Mouse (Mus musculus) kidney, adult 18-20 months (tissue): ENCODE measurements around the gene Ston2.

ENCODE experiments used
- DNase-seq: peaks from one replicate; pipeline ENCODE4 v3.0.0; 2021

Ston2 gene

GRCm38 (mm10) chr12:91654399-91655122 is 133.6 kb downstream of the Ston2 start:
- DNase-seq, result no peak

DNA sequence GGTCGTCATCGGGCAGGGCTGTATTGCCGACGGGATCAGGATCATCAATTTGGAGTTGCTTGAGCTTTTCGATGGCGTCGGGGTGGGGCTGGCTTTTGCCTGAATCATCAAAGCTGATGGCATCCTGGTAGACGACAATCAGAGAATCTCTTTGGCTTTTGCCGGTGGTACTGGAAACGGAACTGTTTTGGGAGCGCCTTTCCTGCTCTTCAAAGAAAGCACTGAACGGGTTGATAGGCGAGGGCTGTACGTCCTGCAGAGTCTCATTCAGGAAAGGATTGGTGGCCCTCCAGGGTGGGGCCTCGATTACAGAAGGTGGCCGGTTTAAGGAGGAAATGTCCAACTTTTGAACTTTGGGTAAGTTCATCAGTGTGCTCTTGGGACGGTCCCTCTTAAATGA is 139.8 kb downstream of the Ston2 start:
- no peak for DNase-seq

DNA sequence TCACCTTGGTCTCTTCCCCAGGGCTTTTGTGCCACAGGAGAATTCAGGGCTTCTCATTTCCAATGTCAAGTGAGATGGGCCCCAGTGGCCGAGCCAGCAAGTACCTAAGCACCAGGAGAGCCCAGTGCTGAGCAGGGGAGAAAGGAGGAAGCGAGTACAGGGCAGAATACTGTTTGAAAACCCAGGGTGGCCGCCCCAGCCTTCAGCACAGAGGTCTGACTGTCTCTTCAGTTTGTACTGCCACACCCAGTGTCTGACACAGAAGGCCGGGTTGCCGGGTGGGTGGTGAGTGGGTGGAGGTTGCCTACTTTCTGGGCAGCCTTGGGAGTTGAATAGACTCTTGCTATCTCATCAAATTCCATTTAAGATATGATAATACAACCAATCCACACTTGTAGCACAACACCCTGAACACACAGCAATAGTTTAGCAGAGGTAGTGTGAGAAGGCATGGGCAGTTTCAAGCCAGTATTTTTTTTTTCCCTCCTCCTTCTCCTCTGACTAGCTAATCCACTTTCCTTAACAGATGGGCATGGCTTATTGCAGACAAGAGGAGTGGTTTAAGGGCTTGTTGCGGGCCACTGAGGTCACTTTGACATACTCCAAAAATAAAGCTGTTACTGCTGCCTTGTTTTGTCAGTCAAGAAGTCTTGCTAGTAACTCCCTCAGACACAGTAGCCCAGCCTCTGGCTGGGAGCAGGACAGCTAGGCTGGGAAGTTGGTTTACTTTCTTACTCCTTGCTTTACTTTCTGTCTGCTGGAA is 142.6 kb downstream of the Ston2 start:
- no peak for DNase-seq

DNA sequence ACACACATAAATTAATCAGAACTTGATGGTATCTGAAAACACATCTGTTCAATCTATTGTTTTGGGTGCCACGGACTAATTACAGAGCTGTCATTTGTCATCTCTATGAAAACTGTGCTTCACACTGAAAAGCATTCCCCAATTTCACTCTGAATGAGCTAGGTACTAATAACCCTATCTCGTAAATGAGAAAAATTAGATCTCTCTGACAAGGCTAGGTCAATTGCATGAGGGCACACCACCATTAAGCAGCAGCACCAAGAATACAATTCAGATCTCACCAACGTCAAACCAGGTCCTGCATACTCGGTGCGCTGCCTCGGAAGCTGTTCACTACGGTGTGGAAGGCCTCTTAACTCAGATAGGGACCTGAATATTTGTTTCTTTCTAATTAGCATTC is 145.0 kb downstream of the Ston2 start:
- DNase-seq, result no peak

GRCm38 (mm10) chr12:91642426-91643093 is 145.6 kb downstream of the Ston2 start:
- DNase-seq, result no peak

DNA sequence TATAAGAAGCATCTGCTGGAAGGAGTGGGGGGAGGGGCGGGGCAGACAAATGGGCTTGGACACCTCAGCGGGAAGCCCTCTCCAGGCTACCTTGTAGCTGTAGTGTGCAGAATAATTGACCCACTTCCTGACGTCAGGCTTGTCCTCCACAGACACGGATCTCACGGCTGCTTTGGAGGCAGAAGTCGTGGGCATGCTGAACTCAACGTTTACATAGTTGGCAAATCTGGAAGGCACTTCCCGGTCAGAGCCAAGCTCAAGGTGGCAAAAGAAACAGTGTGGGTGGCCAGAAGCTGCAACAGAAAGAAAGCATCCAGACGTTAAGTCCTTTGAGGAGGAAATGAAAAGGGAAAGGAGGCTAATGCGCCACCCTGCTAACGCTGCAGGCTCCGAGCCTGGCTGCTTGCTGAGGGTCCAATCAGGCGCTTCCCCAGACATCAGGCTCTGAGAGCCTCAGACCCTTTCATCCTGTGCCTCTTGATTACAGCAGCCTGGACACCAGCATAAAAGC is 146.5 kb downstream of the Ston2 start:
- no peak for DNase-seq

DNA sequence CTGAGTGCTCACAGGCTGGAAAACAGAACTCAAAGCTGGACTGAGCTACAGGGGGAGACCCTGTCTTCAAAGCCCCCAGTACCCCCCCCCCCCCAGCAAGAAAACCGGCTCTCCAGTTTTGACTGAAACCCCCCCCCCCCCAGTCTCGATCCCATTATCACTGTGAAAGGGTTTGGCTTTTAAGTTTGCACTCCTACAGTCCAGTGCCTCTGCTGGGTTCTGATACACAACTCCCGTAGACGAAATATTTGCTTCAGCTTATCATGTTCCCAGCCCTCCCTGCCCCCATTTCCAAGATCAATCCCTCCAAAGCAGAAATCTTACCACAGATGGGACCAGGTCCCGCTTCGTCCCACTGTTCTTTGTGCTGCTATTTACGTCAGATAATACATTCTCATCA is 147.1 kb downstream of the Ston2 start:
- no peak for DNase-seq

- DNase-seq, result peak; percentile 57
These were observed 147.5 kb downstream of the Ston2 start for GRCm38 (mm10) chr12:91640712-91641111.

- peak; percentile 32 for DNase-seq
These were observed 149.8 kb downstream of the Ston2 start for GRCm38 (mm10) chr12:91638351-91638750.

GRCm38 (mm10) chr12:91637136-91637909 is 150.9 kb downstream of the Ston2 start:
- DNase-seq, result no peak

- no peak for DNase-seq
These were observed 161.7 kb downstream of the Ston2 start for GRCm38 (mm10) chr12:91626482-91626881.

- DNase-seq, result peak; percentile 56
These were observed 163.2 kb downstream of the Ston2 start for GRCm38 (mm10) chr12:91625013-91625412.

DNA sequence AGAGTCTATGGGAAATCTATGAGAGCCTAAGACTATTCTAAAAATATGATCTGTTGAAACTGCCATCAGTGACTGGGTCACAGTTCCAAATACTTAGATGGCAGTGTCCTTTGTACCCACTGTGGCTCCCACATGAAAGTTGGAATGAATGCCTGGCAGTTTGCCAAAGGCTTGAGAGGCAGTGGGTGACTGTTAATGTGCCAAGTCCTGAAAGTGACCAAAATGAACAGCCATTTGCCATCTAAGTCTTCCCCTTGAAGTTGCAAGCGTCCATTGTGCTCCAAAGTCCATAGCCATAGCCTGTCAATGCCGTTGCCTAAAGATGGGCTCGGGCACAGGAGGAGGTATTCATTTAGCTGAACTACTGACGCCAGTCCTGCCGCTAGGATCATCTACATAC is 178.8 kb downstream of the Ston2 start:
- peak; percentile 30 for DNase-seq

DNA sequence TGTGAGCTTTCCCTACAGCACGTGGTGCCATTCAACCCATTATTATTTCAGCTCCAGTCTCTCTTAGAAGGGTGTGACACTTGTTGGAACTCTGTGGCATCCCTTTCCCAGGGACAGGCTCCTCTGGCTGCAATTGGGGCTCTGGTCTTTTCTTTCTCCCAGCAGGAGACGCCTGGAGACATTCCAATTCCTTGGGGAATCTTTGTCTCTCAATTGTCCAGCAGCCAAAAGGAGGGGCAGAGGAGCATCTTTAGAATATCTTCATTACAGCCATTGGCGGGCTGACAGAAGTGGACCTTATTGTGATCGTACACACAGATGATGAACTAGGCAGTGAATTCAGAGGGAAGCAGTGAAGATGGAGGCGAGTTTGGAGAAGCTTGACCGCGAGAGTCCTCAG is 180.5 kb downstream of the Ston2 start:
- no peak for DNase-seq

GRCm38 (mm10) chr12:91606651-91607050 is 181.5 kb downstream of the Ston2 start:
- no peak for DNase-seq

- no peak for DNase-seq
These were observed 183.6 kb downstream of the Ston2 start for GRCm38 (mm10) chr12:91604600-91604999.

DNA sequence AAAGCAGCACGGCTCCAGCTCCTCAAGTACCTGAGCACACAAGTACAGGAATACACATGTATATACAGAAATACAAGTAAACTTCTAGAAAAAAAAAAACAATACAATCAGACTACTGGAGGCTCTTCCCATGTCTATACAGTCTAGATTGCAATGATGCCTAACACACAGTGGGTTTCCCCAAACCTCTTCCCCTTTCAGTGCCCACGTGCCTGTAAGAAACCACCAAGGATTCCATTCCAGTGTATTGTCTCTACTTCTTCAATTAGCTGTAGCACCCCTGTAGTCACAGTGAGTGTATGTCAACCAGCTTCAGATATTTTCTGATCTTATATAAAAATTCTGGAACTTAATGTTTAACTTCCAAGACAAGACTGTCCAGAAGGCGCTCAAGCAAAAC is 196.1 kb downstream of the Ston2 start:
- no peak for DNase-seq

DNA sequence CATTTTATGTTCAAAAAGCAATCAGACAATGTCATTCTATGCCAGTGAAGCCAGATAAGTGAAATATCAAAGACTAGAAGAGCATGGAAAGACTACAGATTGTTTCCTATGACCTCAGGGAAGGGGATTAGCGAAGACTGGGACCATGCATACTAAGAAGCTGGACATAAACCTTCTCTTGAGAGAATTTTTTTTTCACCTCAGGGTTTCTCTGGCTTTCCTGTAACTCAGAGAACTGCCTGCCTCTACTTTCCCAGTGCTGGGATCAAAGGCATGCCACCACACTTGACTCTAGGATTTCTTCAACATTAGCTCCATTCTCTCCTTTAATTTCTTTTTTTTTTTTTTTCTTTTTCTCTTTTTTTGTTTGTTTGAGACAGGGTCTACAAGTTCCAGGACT is 197.0 kb downstream of the Ston2 start:
- no peak for DNase-seq

DNA sequence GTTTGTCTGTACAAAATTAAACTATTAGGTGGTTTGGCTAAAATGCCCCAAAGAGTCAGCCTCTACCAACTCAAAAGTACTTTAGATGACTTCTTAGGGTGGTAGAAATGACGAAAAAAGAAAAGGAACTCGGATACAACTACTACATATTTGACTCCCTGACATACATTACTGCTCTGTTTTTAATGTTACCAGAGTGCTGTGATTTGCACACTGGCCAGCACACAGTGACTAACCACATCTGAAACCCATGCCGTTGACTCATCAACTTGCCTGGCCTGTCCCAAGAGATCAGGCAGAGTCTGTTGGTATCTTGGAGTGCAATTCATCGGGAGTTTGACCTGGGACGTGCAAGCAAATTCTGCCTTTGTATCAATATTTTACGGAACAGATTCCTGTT is 197.5 kb downstream of the Ston2 start:
- DNase-seq, result peak; percentile 14

GRCm38 (mm10) chr12:91589847-91590690 is 198.1 kb downstream of the Ston2 start, which contains the start of gene Gtf2a1:
Gtf2a1 (minus strand) TSS chr12:91590487.
- peak; percentile 98 for DNase-seq

GRCm38 (mm10) chr12:91589542-91589846 is 198.7 kb downstream of the Ston2 start:
- no peak for DNase-seq
